Mouse (Mus musculus): Measurements from ENCODE around the gene Ube2q2.

- TF ChIP-seq CTCF (IDR thresholded peaks at IDR 0.05; ENCODE audit: low read depth) (no peak), EP300 (IDR thresholded peaks at IDR 0.05; ENCODE audit: low read depth) (no peak)
Observed at GRCm38 (mm10) chr9:55226251-55226650, 77.6 kb downstream of the Ube2q2 start.

Measured in heart, postnatal 0 days (tissue).